Mouse (Mus musculus) forebrain, embryonic 14.5 days (tissue): ENCODE data around the gene Gadl1. TPM values are rescaled to one million over a fixed set of nuclear protein-coding genes. Genes with fewer than 3 reads are reported as not detected.

Experiments
- ATAC-seq: fragments of 200-750 bp; cut with Nextera tagmentation; 2 replicates; pipeline ENCODE4 v1.8.0; 2017; ENCODE audit warnings: mild to moderate bottlenecking, moderate library complexity
- DNase-seq: peaks from one replicate; pipeline ENCODE4 v3.0.0-alpha.2; 2015; ENCODE audit warnings: low spot score
- H3K27ac ChIP-seq: fragments of 300-500 bp; sonication (generic); 2 replicates; pipeline ENCODE4 v1.5.1; 2014; ENCODE audit warnings: low read depth, mild to moderate bottlenecking, control low read depth, low read length, moderate library complexity
- H3K27me3 ChIP-seq: fragments of 300-500 bp; sonication (generic); replicated peaks from 2 replicates; pipeline ENCODE4 v1.6.1; 2014; ENCODE audit warnings: low read length, control low read depth, mixed read lengths; ENCODE audit not compliant: control insufficient read depth, insufficient read depth
- H3K36me3 ChIP-seq: fragments of 300-500 bp; sonication (generic); 2 replicates; pipeline ENCODE4 v1.6.1; 2014; ENCODE audit warnings: low read length, control low read depth; ENCODE audit not compliant: control insufficient read depth, insufficient read depth
- H3K4me1 ChIP-seq: fragments of 300-500 bp; sonication (generic); 2 replicates; pipeline ENCODE4 v1.6.1; 2014; ENCODE audit warnings: antibody characterized with exemption, low read length, control low read depth; ENCODE audit not compliant: control insufficient read depth, insufficient read depth
- H3K4me2 ChIP-seq: fragments of 300-500 bp; sonication (generic); 2 replicates; pipeline ENCODE4 v1.6.1; 2014; ENCODE audit warnings: mild to moderate bottlenecking, control low read depth, low read length
- H3K4me3 ChIP-seq: fragments of 300-500 bp; sonication (generic); 2 replicates; pipeline ENCODE4 v1.5.1; 2014; ENCODE audit warnings: low read depth, low read length, control low read depth
- H3K9ac ChIP-seq: fragments of 300-500 bp; sonication (generic); 2 replicates; pipeline ENCODE4 v1.6.1; 2014; ENCODE audit warnings: mild to moderate bottlenecking, low read length, control low read depth, moderate library complexity
- H3K9me3 ChIP-seq: fragments of 300-500 bp; sonication (generic); replicated peaks from 2 replicates; pipeline ENCODE4 v1.6.1; 2016; ENCODE audit warnings: low read length, control low read depth, mixed read lengths; ENCODE audit not compliant: control insufficient read depth
- WGBS: fragments of 180-500 bp; shearing (Covaris S2); extraction: QIAGEN DNeasy Blood & Tissue Kit; methylation state at CpG from one replicate; pipeline ENCODE4 v1.1.7; 2014; 5-methylcytosine and 5-hydroxymethylcytosine counted together
- polyA plus RNA-seq: library from polyadenylated mRNA; unstranded; fragments of >200 nt; fragmentation: Nextera tagmentation; extraction: Ambion mirVana; gene quantifications from 2 replicates; pipeline ENCODE4 v1.2.1, GENCODE M21; 2014

Gadl1 gene
- polyA plus RNA-seq, 1 experiment from 2014 or later: 0.37 TPM

GRCm38 (mm10) chr9:116090296-116090695 is 181.0 kb downstream of the Gadl1 start:
- DNase-seq: no peak
- Histone ChIP-seq H3K4me1 (no peaks in the 10 kb centered on the region), H3K27me3 (no peaks in the 10 kb centered on the region), H3K27ac (no peak overlapping the region), H3K4me3 (no peak overlapping the region), H3K4me2 (no peak overlapping the region), H3K36me3 (no peaks in the 10 kb centered on the region), H3K9ac (no peak overlapping the region), H3K9me3 (no peaks in the 10 kb centered on the region)
- 90% methylated on average over 9 of the region's 9 CpGs for WGBS
- ATAC-seq: no peak

GRCm38 (mm10) chr9:116091101-116091841 is 182.0 kb downstream of the Gadl1 start:
- Histone ChIP-seq H3K9me3 (no peaks in the 10 kb centered on the region), H3K4me3 (no peak overlapping the region), H3K27ac (no peak overlapping the region), H3K4me1 (no peaks in the 10 kb centered on the region), H3K9ac (no peak overlapping the region), H3K4me2 (no peak overlapping the region), H3K27me3 (no peaks in the 10 kb centered on the region), H3K36me3 (no peaks in the 10 kb centered on the region)
- DNase-seq: no peak
- ATAC-seq: no peak
- WGBS: 92% methylated on average over 7 of the region's 7 CpGs

- no peak overlapping the region for H3K9ac ChIP-seq
- WGBS: 64% methylated on average over 5 of the region's 5 CpGs
- H3K4me1 ChIP-seq: no peaks in the 10 kb centered on the region
- H3K27me3 ChIP-seq: no peaks in the 10 kb centered on the region
- no peaks in the 10 kb centered on the region for H3K36me3 ChIP-seq
- H3K9me3 ChIP-seq: no peaks in the 10 kb centered on the region
- no peak overlapping the region for H3K4me3 ChIP-seq
- H3K27ac ChIP-seq: no peak overlapping the region
- ATAC-seq: no peak
- no peak overlapping the region for H3K4me2 ChIP-seq
- DNase-seq: no peak
These were observed 182.7 kb downstream of the Gadl1 start for GRCm38 (mm10) chr9:116091921-116092320.

- no peak for DNase-seq
- H3K9ac ChIP-seq: no peak overlapping the region
- no peak overlapping the region for H3K27ac ChIP-seq
- H3K4me1 ChIP-seq: no peaks in the 10 kb centered on the region
- H3K36me3 ChIP-seq: no peaks in the 10 kb centered on the region
- ATAC-seq: no peak
- H3K9me3 ChIP-seq: no peaks in the 10 kb centered on the region
- H3K4me2 ChIP-seq: no peak overlapping the region
- WGBS: 61% methylated on average over 16 of the region's 16 CpGs
- H3K4me3 ChIP-seq: no peak overlapping the region
- no peaks in the 10 kb centered on the region for H3K27me3 ChIP-seq
These were observed 189.7 kb downstream of the Gadl1 start for GRCm38 (mm10) chr9:116098724-116099595.

GRCm38 (mm10) chr9:116099596-116099993 is 190.3 kb downstream of the Gadl1 start:
- H3K27me3 ChIP-seq: no peaks in the 10 kb centered on the region
- no peak overlapping the region for H3K9ac ChIP-seq
- DNase-seq: no peak
- H3K4me1 ChIP-seq: no peaks in the 10 kb centered on the region
- H3K4me3 ChIP-seq: no peak overlapping the region
- no peak for ATAC-seq
- no peaks in the 10 kb centered on the region for H3K9me3 ChIP-seq
- H3K36me3 ChIP-seq: no peaks in the 10 kb centered on the region
- WGBS: 82% methylated on average over 6 of the region's 6 CpGs
- no peak overlapping the region for H3K27ac ChIP-seq
- no peak overlapping the region for H3K4me2 ChIP-seq

GRCm38 (mm10) chr9:116100015-116100414 is 190.8 kb downstream of the Gadl1 start:
- Histone ChIP-seq H3K9ac (no peak overlapping the region), H3K4me1 (no peaks in the 10 kb centered on the region), H3K27ac (no peak overlapping the region), H3K27me3 (no peaks in the 10 kb centered on the region), H3K9me3 (no peaks in the 10 kb centered on the region), H3K4me2 (no peak overlapping the region), H3K4me3 (no peak overlapping the region), H3K36me3 (no peaks in the 10 kb centered on the region)
- DNase-seq (no peak), ATAC-seq (no peak)
- 85% methylated on average over 9 of the region's 9 CpGs for WGBS

GRCm38 (mm10) chr9:116101842-116102241 is 192.6 kb downstream of the Gadl1 start:
- Histone ChIP-seq H3K36me3 (no peaks in the 10 kb centered on the region), H3K27ac (no peak overlapping the region), H3K4me1 (no peaks in the 10 kb centered on the region), H3K9ac (no peak overlapping the region), H3K4me3 (no peak overlapping the region), H3K27me3 (no peaks in the 10 kb centered on the region), H3K9me3 (no peaks in the 10 kb centered on the region), H3K4me2 (no peak overlapping the region)
- 86% methylated on average over 11 of the region's 11 CpGs for WGBS
- DNase-seq (no peak), ATAC-seq (no peak)

GRCm38 (mm10) chr9:116104770-116105169 is 195.5 kb downstream of the Gadl1 start:
- Histone ChIP-seq H3K9me3 (no peaks in the 10 kb centered on the region), H3K4me2 (no peak overlapping the region), H3K4me3 (no peak overlapping the region), H3K36me3 (no peaks in the 10 kb centered on the region), H3K4me1 (no peaks in the 10 kb centered on the region), H3K9ac (no peak overlapping the region), H3K27ac (no peak overlapping the region), H3K27me3 (no peaks in the 10 kb centered on the region)
- WGBS: 94% methylated on average over 17 of the region's 17 CpGs
- DNase-seq (no peak), ATAC-seq (no peak)

GRCm38 (mm10) chr9:116108729-116109128 is 199.5 kb downstream of the Gadl1 start:
- DNase-seq: no peak
- Histone ChIP-seq H3K27ac (no peak overlapping the region), H3K36me3 (no peaks in the 10 kb centered on the region), H3K9ac (no peak overlapping the region), H3K4me3 (no peak overlapping the region), H3K27me3 (no peaks in the 10 kb centered on the region), H3K4me1 (no peaks in the 10 kb centered on the region), H3K4me2 (no peak overlapping the region), H3K9me3 (no peaks in the 10 kb centered on the region)
- ATAC-seq: no peak
- WGBS: 86% methylated on average over 2 of the region's 2 CpGs
